Mouse (Mus musculus) adrenal gland, adult 2 months (tissue): ENCODE data around the gene Vsig10. TPM values are rescaled to one million over a fixed set of nuclear protein-coding genes. Genes with fewer than 3 reads are reported as not detected.

Experiments used
- DNase-seq: peaks from one replicate; pipeline ENCODE4 v3.0.0; 2021
- polyA plus RNA-seq: library from polyadenylated mRNA; depleted of rRNA; stranded (reverse); fragments of >200 nt; gene quantifications from 2 replicates; pipeline ENCODE4 v1.2.3, GENCODE M21; 2012; rRNA removed
- total RNA-seq, 2 experiments: library from RNA; stranded (reverse); gene quantifications; 2 replicates each; pipeline ENCODE4 v1.2.3; 2021

Gene Vsig10
- total and polyA plus RNA-seq, 3 experiments, result 8.9 to 38.0 (median 28.6) TPM

DNA sequence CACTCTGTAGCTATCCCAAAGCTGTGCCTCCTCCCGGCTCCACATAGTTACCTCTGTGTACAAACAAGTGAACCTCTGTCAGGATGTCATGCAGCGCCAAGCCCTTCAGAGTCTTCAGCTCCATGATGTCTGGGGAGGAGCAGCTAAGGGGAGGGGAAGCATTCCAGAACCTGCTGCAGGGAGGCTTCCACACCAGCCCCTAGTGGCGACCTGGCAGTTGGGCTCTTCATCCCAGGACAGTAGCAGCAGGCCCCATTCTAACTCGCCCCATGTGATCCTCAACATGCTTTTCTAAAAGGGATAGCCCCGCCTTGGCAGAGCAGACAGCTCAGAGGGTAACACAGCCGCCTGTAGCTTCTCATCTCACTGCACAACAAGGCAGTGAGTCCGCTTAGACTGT lies 62.9 kb downstream of the Vsig10 start:
- DNase-seq, result no peak

DNA sequence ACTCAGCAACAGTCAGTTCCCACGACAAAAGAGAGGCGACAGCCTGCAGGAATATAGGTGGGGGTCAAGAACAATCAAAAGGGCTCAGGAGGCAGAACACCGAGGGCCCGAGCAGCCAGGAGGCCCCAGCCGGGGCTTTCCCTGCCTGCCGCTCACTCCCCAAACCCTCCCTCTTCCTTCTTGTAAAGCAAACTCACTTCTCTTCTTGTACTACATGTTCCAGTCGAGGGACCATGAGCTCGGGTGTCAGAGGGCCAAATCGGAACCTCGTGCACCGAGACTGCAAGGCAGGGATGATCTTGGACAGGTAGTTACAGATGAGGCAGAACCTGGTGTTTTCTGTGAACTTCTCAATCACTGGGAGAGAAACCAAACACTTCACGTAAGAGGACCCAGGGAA lies 64.3 kb downstream of the Vsig10 start:
- DNase-seq, result no peak

- DNase-seq, result peak; percentile 51
Observed at GRCm38 (mm10) chr5:117388296-117388751, 69.4 kb downstream of the Vsig10 start.

- DNase-seq, result peak; percentile 98
Observed at GRCm38 (mm10) chr5:117388877-117389276, 70.0 kb downstream of the Vsig10 start, which contains the start of gene Rfc5. Gene Rfc5 (minus strand): TSS chr5:117389047.

- no peak for DNase-seq
Observed at GRCm38 (mm10) chr5:117390895-117391294, 72.0 kb downstream of the Vsig10 start.

DNA sequence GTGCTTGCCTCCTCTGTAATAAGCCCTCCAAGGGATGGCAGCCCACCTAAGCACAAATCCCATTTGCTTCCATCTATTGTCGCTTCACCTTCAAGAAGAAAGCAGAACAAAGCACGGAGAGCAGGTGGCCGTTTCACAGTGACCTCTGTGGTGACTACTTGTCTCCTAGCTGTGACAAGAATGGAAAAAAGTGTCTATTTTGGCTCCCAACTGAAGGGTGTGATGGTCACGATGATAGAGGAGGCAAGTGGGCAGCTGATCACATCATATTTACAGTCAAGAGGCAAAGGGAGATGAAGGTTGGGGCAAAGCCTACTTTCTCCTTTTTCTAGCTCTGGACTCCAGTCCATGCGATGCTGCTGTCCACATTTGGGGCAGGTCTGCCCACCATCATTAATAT lies 77.0 kb downstream of the Vsig10 start:
- no peak for DNase-seq

- DNase-seq, result no peak
Observed at GRCm38 (mm10) chr5:117396596-117397014, 77.7 kb downstream of the Vsig10 start.

DNA sequence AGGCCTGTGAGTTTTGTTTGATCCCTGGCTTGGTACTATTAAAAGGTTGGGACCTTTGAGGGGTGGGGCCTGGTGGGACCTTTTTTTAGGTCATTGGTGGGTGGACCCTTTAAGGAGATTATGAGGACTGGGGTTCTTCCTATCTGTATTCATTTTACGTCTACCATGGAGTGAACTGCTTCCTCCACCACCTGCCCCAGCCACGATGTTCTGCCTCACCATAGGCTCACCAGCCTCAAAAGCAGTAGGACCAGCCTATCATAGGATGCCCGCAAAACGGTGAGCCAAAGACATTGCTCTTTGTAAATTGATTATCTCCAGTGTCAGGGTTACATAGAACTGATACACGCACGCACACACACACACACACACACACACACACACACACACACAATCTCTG lies 78.5 kb downstream of the Vsig10 start:
- DNase-seq, result no peak

DNA sequence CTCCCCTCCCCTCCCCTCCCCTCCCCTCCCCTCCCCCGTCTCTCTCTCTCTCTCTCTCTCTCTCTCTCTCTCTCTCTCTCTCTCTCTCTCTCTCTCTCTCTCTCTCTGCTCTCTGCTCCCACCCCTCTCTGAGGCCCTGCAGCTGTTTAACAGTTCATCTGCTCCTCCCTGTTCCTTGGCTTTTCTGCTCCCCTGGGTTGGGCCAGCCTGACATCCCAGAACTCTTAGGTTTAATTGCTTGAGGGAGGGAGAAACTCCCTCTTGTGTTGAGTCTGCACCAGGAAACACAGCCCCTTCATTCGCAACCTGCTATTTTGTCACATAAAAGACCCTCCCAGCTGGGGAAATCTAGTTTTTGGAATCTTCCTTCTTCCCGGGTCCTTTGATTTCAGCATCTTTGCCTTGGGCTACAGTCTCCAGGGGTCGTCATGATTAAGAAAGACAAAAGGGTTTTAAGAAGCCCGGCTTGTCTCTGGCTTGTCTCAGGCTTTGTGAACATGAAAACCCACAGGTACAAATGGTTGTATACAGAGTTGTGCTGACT lies 79.2 kb downstream of the Vsig10 start:
- DNase-seq, result no peak

DNA sequence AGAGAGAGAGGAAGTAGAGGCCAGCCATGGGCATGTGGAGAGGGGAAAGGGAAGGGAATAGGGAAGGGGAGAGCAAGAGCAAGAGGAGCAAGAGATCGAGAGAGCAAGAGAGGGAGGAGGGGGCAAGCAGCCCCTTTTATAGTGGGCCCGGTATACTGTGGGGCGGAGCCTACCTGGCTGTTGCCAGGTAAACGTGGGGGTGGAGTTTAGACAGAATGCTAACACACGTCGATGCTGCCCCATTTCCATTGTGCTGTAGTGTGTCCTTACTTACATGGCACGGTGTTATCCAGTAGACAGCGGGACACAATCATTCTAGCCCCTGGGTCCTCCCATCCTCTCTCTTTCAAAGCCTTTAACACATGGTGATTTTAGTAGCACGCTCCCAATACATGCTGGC lies 80.4 kb downstream of the Vsig10 start:
- DNase-seq, result no peak

- no peak for DNase-seq
Observed at GRCm38 (mm10) chr5:117403609-117404008, 84.7 kb downstream of the Vsig10 start.

Other genes with a start within 250 kb of the Vsig10 start
- gene Suds3, start 203.0 kb upstream of the Vsig10 start, total RNA-seq, result 100 to 1,000 TPM; 106 to 144 TPM
- gene Suds3, start 203.0 kb upstream of the Vsig10 start, polyA plus RNA-seq, result 61.5 and 68.0 TPM in 2 replicates
- gene Taok3, start 199.0 kb upstream of the Vsig10 start, total RNA-seq, result 10 to 100 TPM; 30.9 to 36.0 TPM
- gene Taok3, start 199.0 kb upstream of the Vsig10 start, polyA plus RNA-seq, result 5.4 and 9.0 TPM in 2 replicates
- 1,000 to 10,000 TPM; 1,220 to 1,287 TPM for gene Pebp1, start 31.5 kb upstream of the Vsig10 start, total RNA-seq
- 2,538 and 3,200 TPM in 2 replicates for gene Pebp1, start 31.5 kb upstream of the Vsig10 start, polyA plus RNA-seq
- gene Wsb2, start 38.2 kb downstream of the Vsig10 start, total RNA-seq, result 100 to 1,000 TPM; 149 to 153 TPM
- gene Wsb2, start 38.2 kb downstream of the Vsig10 start, polyA plus RNA-seq, result 179 and 211 TPM in 2 replicates
- gene Rfc5, start 70.0 kb downstream of the Vsig10 start, total RNA-seq, result 1 to 10 TPM; 6.7 to 8.6 TPM
- 10.0 and 11.5 TPM in 2 replicates for gene Rfc5, start 70.0 kb downstream of the Vsig10 start, polyA plus RNA-seq
- gene Ksr2, start 94.9 kb downstream of the Vsig10 start, total RNA-seq, result 1 to 10 TPM; 3.8 to 5.1 TPM
- 0.46 and 0.92 TPM in 2 replicates for gene Ksr2, start 94.9 kb downstream of the Vsig10 start, polyA plus RNA-seq